Mouse (Mus musculus): Measurements from ENCODE around the gene Cdkl3. TPM values are rescaled to one million over a fixed set of nuclear protein-coding genes. Genes with fewer than 3 reads are reported as not detected.
"Not testable (repeated sequence)": the region's sequence is repeated elsewhere in the genome, so short reads cannot be mapped to it uniquely, and the experiment has no call there.

Gene Cdkl3
- polyA plus RNA-seq, 2 experiments, result 9.5 to 12.3 TPM

- ATAC-seq (ENCODE audit: low FRiP score, low read depth) (no peak), DNase-seq (ENCODE audit: low spot score) (no peak)
- TF ChIP-seq POLR2A (IDR thresholded peaks at IDR 0.05; ENCODE audit: borderline replicate concordance, extremely low read depth, insufficient read depth, insufficient read length), result no peak
- WGBS, result 92% methylated on average over 7 of the region's 7 CpGs
- H3K9me3 ChIP-seq (ENCODE audit: control insufficient read depth, low read length), result no peaks in the 10 kb centered on the region
- no peak overlapping the region for H3K27ac ChIP-seq (replicated peaks; ENCODE audit: low read depth, low read length)
- H3K36me3 ChIP-seq (ENCODE audit: control insufficient read depth, insufficient read depth, low read length), result peaks cover 85% of the 10 kb centered on the region
- H3K27me3 ChIP-seq (ENCODE audit: control insufficient read depth, insufficient read depth, low read length), result no peaks in the 10 kb centered on the region
- H3K4me3 ChIP-seq (replicated peaks; ENCODE audit: low read length), result no peak overlapping the region
- H3K4me2 ChIP-seq (replicated peaks; ENCODE audit: low read depth, low read length, severe bottlenecking), result no peak overlapping the region
- no peak overlapping the region for H3K9ac ChIP-seq (ENCODE audit: low read depth, low read length, severe bottlenecking)
- H3K4me1 ChIP-seq (ENCODE audit: control insufficient read depth, insufficient read depth, low read length), result no peaks in the 10 kb centered on the region
Observed at GRCm38 (mm10) chr11:52117156-52117555, 113.1 kb downstream of the Cdkl3 start.

GRCm38 (mm10) chr11:52120415-52120814 is 116.4 kb downstream of the Cdkl3 start:
- DNase-seq (ENCODE audit: low spot score); H3K27me3 ChIP-seq (ENCODE audit: control insufficient read depth, insufficient read depth, low read length); ATAC-seq (ENCODE audit: low FRiP score, low read depth); H3K4me3 ChIP-seq (replicated peaks; ENCODE audit: low read length); H3K4me2 ChIP-seq (replicated peaks; ENCODE audit: low read depth, low read length, severe bottlenecking); H3K4me1 ChIP-seq (ENCODE audit: control insufficient read depth, insufficient read depth, low read length); H3K27ac ChIP-seq (replicated peaks; ENCODE audit: low read depth, low read length); H3K9ac ChIP-seq (ENCODE audit: low read depth, low read length, severe bottlenecking); H3K9me3 ChIP-seq (ENCODE audit: control insufficient read depth, low read length): not testable (repeated sequence)
- H3K36me3 ChIP-seq (ENCODE audit: control insufficient read depth, insufficient read depth, low read length), result peaks cover 95% of the 10 kb centered on the region

- Histone ChIP-seq H3K9ac (ENCODE audit: low read depth, low read length, severe bottlenecking) (no peak overlapping the region), H3K4me2 (replicated peaks; ENCODE audit: low read depth, low read length, severe bottlenecking) (no peak overlapping the region), H3K27ac (replicated peaks; ENCODE audit: low read depth, low read length) (no peak overlapping the region), H3K9me3 (ENCODE audit: control insufficient read depth, low read length) (no peaks in the 10 kb centered on the region), H3K27me3 (ENCODE audit: control insufficient read depth, insufficient read depth, low read length) (no peaks in the 10 kb centered on the region), H3K4me1 (ENCODE audit: control insufficient read depth, insufficient read depth, low read length) (no peaks in the 10 kb centered on the region), H3K36me3 (ENCODE audit: control insufficient read depth, insufficient read depth, low read length) (peaks cover 88% of the 10 kb centered on the region), H3K4me3 (replicated peaks; ENCODE audit: low read length) (no peak overlapping the region)
- 91% methylated on average over 6 of the region's 6 CpGs for WGBS
- no peak for ATAC-seq (ENCODE audit: low FRiP score, low read depth)
- TF ChIP-seq POLR2A (IDR thresholded peaks at IDR 0.05; ENCODE audit: borderline replicate concordance, extremely low read depth, insufficient read depth, insufficient read length), result no peak
- DNase-seq (ENCODE audit: low spot score), result no peak
Observed at GRCm38 (mm10) chr11:52122045-52122444, 118.0 kb downstream of the Cdkl3 start.

GRCm38 (mm10) chr11:52124468-52124867 is 120.4 kb downstream of the Cdkl3 start:
- no peak overlapping the region for H3K4me3 ChIP-seq (replicated peaks; ENCODE audit: low read length)
- no peak overlapping the region for H3K4me2 ChIP-seq (replicated peaks; ENCODE audit: low read depth, low read length, severe bottlenecking)
- H3K27me3 ChIP-seq (ENCODE audit: control insufficient read depth, insufficient read depth, low read length), result no peaks in the 10 kb centered on the region
- ATAC-seq (ENCODE audit: low FRiP score, low read depth) (no peak), DNase-seq (ENCODE audit: low spot score) (no peak)
- WGBS, result 89% methylated on average over 4 of the region's 4 CpGs
- TF ChIP-seq POLR2A (IDR thresholded peaks at IDR 0.05; ENCODE audit: borderline replicate concordance, extremely low read depth, insufficient read depth, insufficient read length), result no peak
- no peak overlapping the region for H3K9ac ChIP-seq (ENCODE audit: low read depth, low read length, severe bottlenecking)
- no peak overlapping the region for H3K27ac ChIP-seq (replicated peaks; ENCODE audit: low read depth, low read length)
- peaks cover 68% of the 10 kb centered on the region for H3K36me3 ChIP-seq (ENCODE audit: control insufficient read depth, insufficient read depth, low read length)
- no peaks in the 10 kb centered on the region for H3K9me3 ChIP-seq (ENCODE audit: control insufficient read depth, low read length)
- H3K4me1 ChIP-seq (ENCODE audit: control insufficient read depth, insufficient read depth, low read length), result no peaks in the 10 kb centered on the region

GRCm38 (mm10) chr11:52127169-52127568 is 123.1 kb downstream of the Cdkl3 start:
- H3K36me3 ChIP-seq (ENCODE audit: control insufficient read depth, insufficient read depth, low read length), result peaks cover 43% of the 10 kb centered on the region
- no peak overlapping the region for H3K4me2 ChIP-seq (replicated peaks; ENCODE audit: low read depth, low read length, severe bottlenecking)
- ATAC-seq (ENCODE audit: low FRiP score, low read depth), result no peak
- no peak overlapping the region for H3K27ac ChIP-seq (replicated peaks; ENCODE audit: low read depth, low read length)
- H3K4me3 ChIP-seq (replicated peaks; ENCODE audit: low read length), result no peak overlapping the region
- TF ChIP-seq POLR2A (IDR thresholded peaks at IDR 0.05; ENCODE audit: borderline replicate concordance, extremely low read depth, insufficient read depth, insufficient read length), result no peak
- H3K4me1 ChIP-seq (ENCODE audit: control insufficient read depth, insufficient read depth, low read length), result no peaks in the 10 kb centered on the region
- no peaks in the 10 kb centered on the region for H3K9me3 ChIP-seq (ENCODE audit: control insufficient read depth, low read length)
- WGBS, result 64% methylated on average over 3 of the region's 3 CpGs
- no peak overlapping the region for H3K9ac ChIP-seq (ENCODE audit: low read depth, low read length, severe bottlenecking)
- H3K27me3 ChIP-seq (ENCODE audit: control insufficient read depth, insufficient read depth, low read length), result no peaks in the 10 kb centered on the region
- DNase-seq (ENCODE audit: low spot score), result no peak

GRCm38 (mm10) chr11:52127760-52128159 is 123.7 kb downstream of the Cdkl3 start:
- ATAC-seq (ENCODE audit: low FRiP score, low read depth) (no peak), DNase-seq (ENCODE audit: low spot score) (no peak)
- Histone ChIP-seq H3K36me3 (ENCODE audit: control insufficient read depth, insufficient read depth, low read length) (peaks cover 37% of the 10 kb centered on the region), H3K9ac (ENCODE audit: low read depth, low read length, severe bottlenecking) (no peak overlapping the region), H3K27ac (replicated peaks; ENCODE audit: low read depth, low read length) (no peak overlapping the region), H3K4me3 (replicated peaks; ENCODE audit: low read length) (no peak overlapping the region), H3K27me3 (ENCODE audit: control insufficient read depth, insufficient read depth, low read length) (no peaks in the 10 kb centered on the region), H3K4me1 (ENCODE audit: control insufficient read depth, insufficient read depth, low read length) (no peaks in the 10 kb centered on the region), H3K4me2 (replicated peaks; ENCODE audit: low read depth, low read length, severe bottlenecking) (no peak overlapping the region), H3K9me3 (ENCODE audit: control insufficient read depth, low read length) (no peaks in the 10 kb centered on the region)
- WGBS, result 69% methylated on average over 5 of the region's 5 CpGs
- TF ChIP-seq POLR2A (IDR thresholded peaks at IDR 0.05; ENCODE audit: borderline replicate concordance, extremely low read depth, insufficient read depth, insufficient read length), result no peak
